Mouse (Mus musculus): ENCODE results near the gene Rhd. TPM values are rescaled to one million over a fixed set of nuclear protein-coding genes. Genes with fewer than 3 reads are reported as not detected.

Gene Rhd
- polyA plus RNA-seq, 1 experiment from 2014 or later = 3.0 TPM

- Histone ChIP-seq H3K9me3 (ENCODE audit: control insufficient read depth, low read length) (no peaks in the 10 kb centered on the region), H3K27me3 (replicated peaks; ENCODE audit: control insufficient read depth, insufficient read depth, low read length) (peaks cover 17% of the 10 kb centered on the region), H3K36me3 (ENCODE audit: control insufficient read depth, insufficient read depth, low read length) (no peaks in the 10 kb centered on the region), H3K4me2 (ENCODE audit: low read depth, low read length) (no peak overlapping the region), H3K9ac (ENCODE audit: low read depth, low read length) (no peak overlapping the region), H3K27ac (replicated peaks; ENCODE audit: low read depth, low read length) (no peak overlapping the region), H3K4me3 (ENCODE audit: low read depth, low read length) (no peak overlapping the region), H3K4me1 (ENCODE audit: control insufficient read depth, insufficient read depth, low read length) (peaks cover 7% of the 10 kb centered on the region; the same call in 1 of the 2 replicates)
- whole genome bisulfite sequencing = 42% methylated on average over 4 of the region's 4 CpGs
- ATAC-seq (ENCODE audit: low read depth) = no peak
- no peak for DNase-seq (ENCODE audit: low spot score)
Observed at GRCm38 (mm10) chr4:134871477-134871876, 7.1 kb downstream of the Rhd start.

GRCm38 (mm10) chr4:134871950-134872349, 7.6 kb downstream of the Rhd start:
- Histone ChIP-seq H3K27ac (replicated peaks; ENCODE audit: low read depth, low read length) (no peak overlapping the region), H3K4me2 (ENCODE audit: low read depth, low read length) (no peak overlapping the region), H3K27me3 (replicated peaks; ENCODE audit: control insufficient read depth, insufficient read depth, low read length) (peaks cover 17% of the 10 kb centered on the region), H3K36me3 (ENCODE audit: control insufficient read depth, insufficient read depth, low read length) (no peaks in the 10 kb centered on the region), H3K9ac (ENCODE audit: low read depth, low read length) (no peak overlapping the region), H3K4me3 (ENCODE audit: low read depth, low read length) (no peak overlapping the region), H3K9me3 (ENCODE audit: control insufficient read depth, low read length) (no peaks in the 10 kb centered on the region), H3K4me1 (ENCODE audit: control insufficient read depth, insufficient read depth, low read length) (peaks cover 7% of the 10 kb centered on the region; the same call in 1 of the 2 replicates)
- ATAC-seq (ENCODE audit: low read depth) (no peak), DNase-seq (ENCODE audit: low spot score) (no peak)
- 36% methylated on average over 2 of the region's 2 CpGs for WGBS

DNA sequence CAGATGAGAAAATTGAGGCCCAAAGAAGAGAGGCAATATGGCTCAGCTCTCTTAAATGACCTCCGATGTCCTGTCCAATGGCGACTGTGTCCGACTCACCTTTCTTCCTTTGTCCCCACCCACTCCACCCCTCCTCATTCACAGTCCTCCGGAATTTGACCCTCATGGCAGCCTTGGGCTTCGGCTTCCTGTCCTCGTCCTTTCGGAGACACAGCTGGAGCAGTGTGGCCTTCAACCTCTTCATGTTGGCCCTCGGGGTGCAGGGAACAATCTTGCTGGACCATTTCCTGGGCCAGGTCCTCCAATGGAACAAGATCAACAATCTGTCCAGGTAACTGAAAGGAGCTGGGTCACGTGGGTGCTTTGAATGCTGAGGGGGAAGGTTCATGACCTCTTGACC, 11.8 kb downstream of the Rhd start:
- Histone ChIP-seq H3K4me1 (ENCODE audit: control insufficient read depth, insufficient read depth, low read length) (no peaks in the 10 kb centered on the region), H3K36me3 (ENCODE audit: control insufficient read depth, insufficient read depth, low read length) (no peaks in the 10 kb centered on the region), H3K27me3 (replicated peaks; ENCODE audit: control insufficient read depth, insufficient read depth, low read length) (no peaks in the 10 kb centered on the region), H3K4me3 (ENCODE audit: low read depth, low read length) (no peak overlapping the region), H3K9ac (ENCODE audit: low read depth, low read length) (no peak overlapping the region), H3K9me3 (ENCODE audit: control insufficient read depth, low read length) (no peaks in the 10 kb centered on the region), H3K27ac (replicated peaks; ENCODE audit: low read depth, low read length) (no peak overlapping the region), H3K4me2 (ENCODE audit: low read depth, low read length) (no peak overlapping the region)
- no peak for DNase-seq (ENCODE audit: low spot score)
- ATAC-seq (ENCODE audit: low read depth) = no peak
- 74% methylated on average over 9 of the region's 9 CpGs for WGBS

GRCm38 (mm10) chr4:134879410-134879981, 15.2 kb downstream of the Rhd start:
- no peaks in the 10 kb centered on the region for H3K4me1 ChIP-seq (ENCODE audit: control insufficient read depth, insufficient read depth, low read length)
- H3K27me3 ChIP-seq (replicated peaks; ENCODE audit: control insufficient read depth, insufficient read depth, low read length) = no peaks in the 10 kb centered on the region
- DNase-seq (ENCODE audit: low spot score) (peak; percentile 79), ATAC-seq (ENCODE audit: low read depth) (peak; percentile 42; the same call in 1 of the 2 replicates)
- H3K27ac ChIP-seq (replicated peaks; ENCODE audit: low read depth, low read length) = no peak overlapping the region
- H3K4me3 ChIP-seq (ENCODE audit: low read depth, low read length) = peak overlapping the region; percentile 38
- WGBS = 5% methylated on average over 17 of the region's 17 CpGs
- no peaks in the 10 kb centered on the region for H3K9me3 ChIP-seq (ENCODE audit: control insufficient read depth, low read length)
- peak overlapping the region; percentile 49 for H3K9ac ChIP-seq (ENCODE audit: low read depth, low read length)
- no peaks in the 10 kb centered on the region for H3K36me3 ChIP-seq (ENCODE audit: control insufficient read depth, insufficient read depth, low read length)
- peak overlapping the region; percentile 70 for H3K4me2 ChIP-seq (ENCODE audit: low read depth, low read length)

DNA sequence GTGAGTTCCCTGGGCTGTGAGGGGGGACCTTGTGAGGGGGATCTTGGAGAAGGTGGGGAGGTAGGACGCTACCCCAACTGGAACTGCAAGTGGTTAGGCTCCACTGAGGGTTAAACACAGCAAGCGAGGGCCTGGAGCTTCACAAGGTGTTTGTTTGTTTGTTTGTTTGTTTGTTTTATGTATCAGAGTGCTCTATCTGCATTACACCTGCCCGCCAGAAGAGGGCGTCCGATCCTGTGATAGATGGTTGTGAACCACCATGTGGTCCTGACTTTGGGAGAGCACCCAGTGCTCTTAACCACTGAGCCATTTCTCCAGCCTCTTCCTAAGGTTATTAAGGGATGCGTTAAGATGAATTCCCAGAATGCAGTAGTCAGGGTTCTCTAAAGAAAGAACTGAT, 15.7 kb downstream of the Rhd start:
- H3K9ac ChIP-seq (ENCODE audit: low read depth, low read length) = peak overlapping the region; percentile 49; the same call in 1 of the 2 replicates
- H3K4me3 ChIP-seq (ENCODE audit: low read depth, low read length) = peak overlapping the region; percentile 38
- H3K9me3 ChIP-seq (ENCODE audit: control insufficient read depth, low read length) = no peaks in the 10 kb centered on the region
- H3K27ac ChIP-seq (replicated peaks; ENCODE audit: low read depth, low read length) = no peak overlapping the region
- H3K4me1 ChIP-seq (ENCODE audit: control insufficient read depth, insufficient read depth, low read length) = no peaks in the 10 kb centered on the region
- peak overlapping the region; percentile 70 for H3K4me2 ChIP-seq (ENCODE audit: low read depth, low read length)
- H3K27me3 ChIP-seq (replicated peaks; ENCODE audit: control insufficient read depth, insufficient read depth, low read length) = no peaks in the 10 kb centered on the region
- ATAC-seq (ENCODE audit: low read depth) (no peak), DNase-seq (ENCODE audit: low spot score) (no peak)
- 39% methylated on average over 6 of the region's 6 CpGs for WGBS
- no peaks in the 10 kb centered on the region for H3K36me3 ChIP-seq (ENCODE audit: control insufficient read depth, insufficient read depth, low read length)

GRCm38 (mm10) chr4:134883266-134883665, 18.9 kb downstream of the Rhd start:
- DNase-seq (ENCODE audit: low spot score) (peak; percentile 14), ATAC-seq (ENCODE audit: low read depth) (no peak)
- Histone ChIP-seq H3K4me2 (ENCODE audit: low read depth, low read length) (no peak overlapping the region), H3K9me3 (ENCODE audit: control insufficient read depth, low read length) (no peaks in the 10 kb centered on the region), H3K27me3 (replicated peaks; ENCODE audit: control insufficient read depth, insufficient read depth, low read length) (no peaks in the 10 kb centered on the region), H3K4me3 (ENCODE audit: low read depth, low read length) (no peak overlapping the region), H3K4me1 (ENCODE audit: control insufficient read depth, insufficient read depth, low read length) (no peaks in the 10 kb centered on the region), H3K27ac (replicated peaks; ENCODE audit: low read depth, low read length) (no peak overlapping the region), H3K9ac (ENCODE audit: low read depth, low read length) (no peak overlapping the region), H3K36me3 (ENCODE audit: control insufficient read depth, insufficient read depth, low read length) (no peaks in the 10 kb centered on the region)
- WGBS = 33% methylated on average over 7 of the region's 7 CpGs

DNA sequence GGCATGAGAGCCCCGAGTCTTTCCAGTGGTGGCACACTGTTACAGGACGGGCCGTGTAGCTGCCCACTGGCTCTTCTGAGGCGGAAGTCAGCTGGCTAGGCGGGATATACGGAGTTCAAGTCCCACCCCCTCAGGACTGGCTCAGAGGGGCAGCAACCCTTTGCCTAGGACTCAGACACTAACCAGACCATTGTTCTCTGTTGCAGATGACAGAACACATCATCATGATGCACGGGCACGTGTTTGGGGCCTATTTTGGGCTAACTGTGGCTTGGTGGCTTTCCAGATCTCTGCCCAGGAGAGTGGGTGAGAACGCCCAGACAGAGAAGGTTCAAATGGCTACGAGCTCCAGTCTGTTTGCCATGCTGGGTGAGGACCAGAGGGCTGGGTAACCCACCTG, 19.5 kb downstream of the Rhd start:
- Histone ChIP-seq H3K4me1 (ENCODE audit: control insufficient read depth, insufficient read depth, low read length) (no peaks in the 10 kb centered on the region), H3K4me2 (ENCODE audit: low read depth, low read length) (no peak overlapping the region), H3K4me3 (ENCODE audit: low read depth, low read length) (no peak overlapping the region), H3K27me3 (replicated peaks; ENCODE audit: control insufficient read depth, insufficient read depth, low read length) (no peaks in the 10 kb centered on the region), H3K27ac (replicated peaks; ENCODE audit: low read depth, low read length) (no peak overlapping the region), H3K36me3 (ENCODE audit: control insufficient read depth, insufficient read depth, low read length) (no peaks in the 10 kb centered on the region), H3K9me3 (ENCODE audit: control insufficient read depth, low read length) (no peaks in the 10 kb centered on the region), H3K9ac (ENCODE audit: low read depth, low read length) (no peak overlapping the region)
- DNase-seq (ENCODE audit: low spot score) (no peak), ATAC-seq (ENCODE audit: low read depth) (no peak)
- 83% methylated on average over 10 of the region's 10 CpGs for WGBS

GRCm38 (mm10) chr4:134884364-134884763, 20.0 kb downstream of the Rhd start:
- H3K9me3 ChIP-seq (ENCODE audit: control insufficient read depth, low read length) = no peaks in the 10 kb centered on the region
- H3K4me1 ChIP-seq (ENCODE audit: control insufficient read depth, insufficient read depth, low read length) = no peaks in the 10 kb centered on the region
- no peaks in the 10 kb centered on the region for H3K36me3 ChIP-seq (ENCODE audit: control insufficient read depth, insufficient read depth, low read length)
- no peak for ATAC-seq (ENCODE audit: low read depth)
- H3K4me3 ChIP-seq (ENCODE audit: low read depth, low read length) = no peak overlapping the region
- no peak overlapping the region for H3K27ac ChIP-seq (replicated peaks; ENCODE audit: low read depth, low read length)
- H3K9ac ChIP-seq (ENCODE audit: low read depth, low read length) = no peak overlapping the region
- 94% methylated on average over 4 of the region's 4 CpGs for WGBS
- no peak overlapping the region for H3K4me2 ChIP-seq (ENCODE audit: low read depth, low read length)
- DNase-seq (ENCODE audit: low spot score) = no peak
- no peaks in the 10 kb centered on the region for H3K27me3 ChIP-seq (replicated peaks; ENCODE audit: control insufficient read depth, insufficient read depth, low read length)

GRCm38 (mm10) chr4:134892096-134892495, 27.8 kb downstream of the Rhd start:
- H3K9me3 ChIP-seq (ENCODE audit: control insufficient read depth, low read length) = no peaks in the 10 kb centered on the region
- H3K4me3 ChIP-seq (ENCODE audit: low read depth, low read length) = no peak overlapping the region
- no peak overlapping the region for H3K9ac ChIP-seq (ENCODE audit: low read depth, low read length)
- H3K27ac ChIP-seq (replicated peaks; ENCODE audit: low read depth, low read length) = no peak overlapping the region
- no peak overlapping the region for H3K4me2 ChIP-seq (ENCODE audit: low read depth, low read length)
- no peak for ATAC-seq (ENCODE audit: low read depth)
- DNase-seq (ENCODE audit: low spot score) = no peak
- WGBS = 86% methylated on average over 6 of the region's 6 CpGs
- no peaks in the 10 kb centered on the region for H3K27me3 ChIP-seq (replicated peaks; ENCODE audit: control insufficient read depth, insufficient read depth, low read length)
- H3K36me3 ChIP-seq (ENCODE audit: control insufficient read depth, insufficient read depth, low read length) = peaks cover 18% of the 10 kb centered on the region
- H3K4me1 ChIP-seq (ENCODE audit: control insufficient read depth, insufficient read depth, low read length) = no peaks in the 10 kb centered on the region

Data from embryonic facial prominence, embryonic 14.5 days (tissue).